Mouse (Mus musculus) heart, embryonic 14.5 days (tissue): ENCODE results near the gene Tnfrsf1a. TPM values are rescaled to one million over a fixed set of nuclear protein-coding genes. Genes with fewer than 3 reads are reported as not detected.

Experiments used
- ATAC-seq: fragments of 200-750 bp; cut with Nextera tagmentation; 2 replicates; pipeline ENCODE4 v1.8.0; 2017; ENCODE audit warnings: low read depth, moderate TSS enrichment; ENCODE audit not compliant: insufficient number of reproducible peaks, insufficient read depth, low FRiP score
- H3K27ac ChIP-seq, 2 experiments: fragments of 200-500 bp in 1 of 2; fragments of 300-500 bp in 1 of 2; sonication (generic) in 1 of 2; replicated peaks in 1 of 2; 2 replicates each; pipeline ENCODE4 v1.5.1; 2012 to 2014; ENCODE audit warnings: low read depth in 2 of 2, low read length in 2 of 2, control low read depth in 1 of 2, mild to moderate bottlenecking in 1 of 2, mixed read lengths in 1 of 2; ENCODE audit not compliant: control insufficient read depth in 1 of 2, insufficient read depth in 1 of 2
- H3K27me3 ChIP-seq: fragments of 300-500 bp; sonication (generic); 2 replicates; pipeline ENCODE4 v1.6.1; 2014; ENCODE audit warnings: mild to moderate bottlenecking, low read length, control low read depth; ENCODE audit not compliant: control insufficient read depth, insufficient read depth
- H3K36me3 ChIP-seq: fragments of 300-500 bp; sonication (generic); 2 replicates; pipeline ENCODE4 v1.6.1; 2014; ENCODE audit warnings: mild to moderate bottlenecking, control low read depth, low read length, mixed read lengths; ENCODE audit not compliant: control insufficient read depth, insufficient read depth
- H3K4me1 ChIP-seq, 2 experiments: fragments of 200-500 bp in 1 of 2; fragments of 300-500 bp in 1 of 2; sonication (generic) in 1 of 2; 2 replicates each; pipeline ENCODE4 v1.6.1; 2012 to 2014; ENCODE audit warnings: low read length in 2 of 2, control low read depth in 1 of 2, mixed read lengths in 1 of 2; ENCODE audit not compliant: control insufficient read depth in 2 of 2, insufficient read depth in 2 of 2
- H3K4me2 ChIP-seq: fragments of 300-500 bp; sonication (generic); 2 replicates; pipeline ENCODE4 v1.6.1; 2014; ENCODE audit warnings: mild to moderate bottlenecking, low read length
- H3K4me3 ChIP-seq, 2 experiments: fragments of 200-500 bp in 1 of 2; fragments of 300-500 bp in 1 of 2; sonication (generic) in 1 of 2; 2 replicates each; pipeline ENCODE4 v1.5.1; 2012 to 2014; ENCODE audit warnings: low read length in 2 of 2, mild to moderate bottlenecking in 2 of 2, control low read depth in 1 of 2, low read depth in 1 of 2, moderate library complexity in 1 of 2; ENCODE audit not compliant: control insufficient read depth in 1 of 2, insufficient read depth in 1 of 2
- H3K9ac ChIP-seq: fragments of 300-500 bp; sonication (generic); 2 replicates; pipeline ENCODE4 v1.6.1; 2014; ENCODE audit warnings: mild to moderate bottlenecking, low read length
- H3K9me3 ChIP-seq: fragments of 300-500 bp; sonication (generic); 2 replicates; pipeline ENCODE4 v1.6.1; 2016; ENCODE audit warnings: low read length, control low read depth; ENCODE audit not compliant: control insufficient read depth
- WGBS: fragments of 180-500 bp; shearing (Covaris S2); extraction: QIAGEN DNeasy Blood & Tissue Kit; methylation state at CpG from one replicate; pipeline ENCODE4 v1.1.7; 2014; 5-methylcytosine and 5-hydroxymethylcytosine counted together
- polyA plus RNA-seq: library from polyadenylated mRNA; unstranded; fragments of >200 nt; fragmentation: Nextera tagmentation; extraction: Ambion mirVana; gene quantifications from 2 replicates; pipeline ENCODE4 v1.2.1, GENCODE M21; 2014

Tnfrsf1a gene
- polyA plus RNA-seq, 1 experiment from 2014 or later = 43.5 TPM

DNA sequence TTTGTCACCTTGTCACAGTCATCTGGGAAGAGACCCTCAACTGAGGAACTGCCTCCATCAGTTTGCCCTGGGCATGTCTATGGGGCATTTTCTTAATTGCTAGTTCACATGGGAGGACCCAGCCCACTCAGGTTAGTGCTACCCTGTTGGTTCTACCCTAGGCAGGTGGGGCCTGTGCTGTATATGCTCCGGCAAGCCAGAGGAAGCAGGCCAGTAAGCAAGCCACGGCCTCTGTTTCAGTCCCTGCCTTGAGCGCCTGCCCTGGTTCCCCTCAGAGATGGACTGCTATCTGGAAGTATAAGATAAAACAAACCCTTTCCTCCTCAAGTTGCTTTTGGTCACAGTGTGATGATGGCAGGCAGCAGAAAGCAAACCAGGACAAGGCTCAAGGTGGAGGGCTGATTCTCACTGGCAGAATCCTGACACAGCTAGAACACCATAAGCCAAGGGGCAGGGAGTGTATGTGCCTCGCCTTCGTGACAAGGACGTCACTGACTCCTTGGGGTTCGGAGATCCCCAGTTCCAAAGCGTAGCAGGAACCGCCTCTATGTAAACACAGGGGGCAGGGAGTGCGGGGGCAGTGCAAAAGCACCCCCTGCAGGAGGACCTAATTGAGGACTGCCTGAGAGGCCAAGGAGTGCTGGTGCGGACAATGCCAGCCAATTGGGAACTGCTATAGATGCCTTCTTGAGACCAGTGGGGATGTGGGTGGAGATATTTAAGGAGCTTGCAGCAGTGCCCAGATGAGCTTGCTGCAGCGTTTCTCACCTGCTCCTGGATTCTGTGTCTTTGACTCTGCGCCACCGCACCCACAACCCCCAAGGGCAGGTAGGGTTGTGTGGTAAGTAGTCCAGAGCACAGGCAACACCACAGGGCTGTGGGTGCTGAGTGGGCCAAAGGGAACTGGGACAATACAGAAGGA, 56.6 kb downstream of the Tnfrsf1a start:
- Histone ChIP-seq H3K9me3 (no peaks in the 10 kb centered on the region), H3K4me2 (no peak overlapping the region), H3K9ac (no peak overlapping the region), H3K4me1 (no peaks in the 10 kb centered on the region), H3K4me3 (no peak overlapping the region), H3K36me3 (no peaks in the 10 kb centered on the region), H3K27ac (no peak overlapping the region), H3K27me3 (no peaks in the 10 kb centered on the region)
- WGBS = 46% methylated on average over 14 of the region's 14 CpGs
- ATAC-seq = no peak

GRCm38 (mm10) chr6:125407224-125407623, 58.1 kb downstream of the Tnfrsf1a start:
- H3K4me3 ChIP-seq = no peak overlapping the region
- H3K9me3 ChIP-seq = no peaks in the 10 kb centered on the region
- ATAC-seq = no peak
- no peaks in the 10 kb centered on the region for H3K36me3 ChIP-seq
- H3K4me2 ChIP-seq = no peak overlapping the region
- no peaks in the 10 kb centered on the region for H3K4me1 ChIP-seq
- H3K9ac ChIP-seq = no peak overlapping the region
- WGBS = 74% methylated on average over 7 of the region's 7 CpGs
- H3K27ac ChIP-seq = no peak overlapping the region
- no peaks in the 10 kb centered on the region for H3K27me3 ChIP-seq

DNA sequence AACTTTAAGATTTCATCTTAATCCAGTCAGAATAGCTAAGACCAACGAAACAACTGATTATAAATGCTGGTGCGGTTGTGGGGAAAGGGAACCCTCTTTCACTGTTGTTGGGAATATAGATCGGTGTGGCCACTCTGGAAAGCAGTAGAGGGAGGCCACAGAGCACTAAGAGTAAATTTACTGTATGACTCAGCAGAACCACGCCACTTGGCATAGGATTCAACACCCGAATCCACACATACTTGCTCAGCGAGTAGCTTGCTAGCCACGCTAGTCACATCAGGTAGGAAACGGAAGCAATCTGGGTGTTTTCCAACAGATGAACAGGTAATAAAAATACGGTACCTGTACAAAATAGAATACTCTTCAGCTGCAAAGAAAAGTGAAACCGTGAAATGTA, 58.5 kb downstream of the Tnfrsf1a start:
- 87% methylated on average over 10 of the region's 10 CpGs for WGBS
- H3K27me3 ChIP-seq = no peaks in the 10 kb centered on the region
- no peak overlapping the region for H3K27ac ChIP-seq
- no peak for ATAC-seq
- H3K4me3 ChIP-seq = no peak overlapping the region
- no peaks in the 10 kb centered on the region for H3K9me3 ChIP-seq
- no peak overlapping the region for H3K9ac ChIP-seq
- H3K4me2 ChIP-seq = no peak overlapping the region
- H3K36me3 ChIP-seq = no peaks in the 10 kb centered on the region
- H3K4me1 ChIP-seq = no peaks in the 10 kb centered on the region

DNA sequence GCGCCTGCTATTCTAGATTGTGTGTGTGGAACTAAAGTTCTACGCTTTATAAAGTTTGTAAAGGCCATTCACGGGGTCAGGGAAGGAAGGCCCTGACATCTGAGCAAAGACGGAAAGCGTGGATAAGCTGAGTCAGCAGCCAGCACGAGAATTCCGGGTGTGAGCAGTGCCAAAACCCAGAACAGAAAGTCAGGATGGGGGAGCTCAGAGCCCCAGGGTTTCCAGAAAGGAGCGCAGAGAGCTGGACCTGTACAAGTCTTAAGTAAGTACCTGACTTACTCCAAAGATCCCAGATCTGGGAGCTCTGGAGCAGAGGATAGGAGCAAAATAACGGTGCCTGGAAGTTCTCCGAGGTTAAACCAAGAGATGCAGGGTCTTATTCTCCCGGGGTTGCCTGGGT, 61.4 kb downstream of the Tnfrsf1a start:
- no peaks in the 10 kb centered on the region for H3K4me1 ChIP-seq
- H3K9ac ChIP-seq = no peak overlapping the region
- H3K4me3 ChIP-seq = no peak overlapping the region
- WGBS = 62% methylated on average over 11 of the region's 11 CpGs
- no peaks in the 10 kb centered on the region for H3K9me3 ChIP-seq
- no peak overlapping the region for H3K27ac ChIP-seq
- H3K36me3 ChIP-seq = no peaks in the 10 kb centered on the region
- no peak overlapping the region for H3K4me2 ChIP-seq
- no peak for ATAC-seq
- H3K27me3 ChIP-seq = no peaks in the 10 kb centered on the region

DNA sequence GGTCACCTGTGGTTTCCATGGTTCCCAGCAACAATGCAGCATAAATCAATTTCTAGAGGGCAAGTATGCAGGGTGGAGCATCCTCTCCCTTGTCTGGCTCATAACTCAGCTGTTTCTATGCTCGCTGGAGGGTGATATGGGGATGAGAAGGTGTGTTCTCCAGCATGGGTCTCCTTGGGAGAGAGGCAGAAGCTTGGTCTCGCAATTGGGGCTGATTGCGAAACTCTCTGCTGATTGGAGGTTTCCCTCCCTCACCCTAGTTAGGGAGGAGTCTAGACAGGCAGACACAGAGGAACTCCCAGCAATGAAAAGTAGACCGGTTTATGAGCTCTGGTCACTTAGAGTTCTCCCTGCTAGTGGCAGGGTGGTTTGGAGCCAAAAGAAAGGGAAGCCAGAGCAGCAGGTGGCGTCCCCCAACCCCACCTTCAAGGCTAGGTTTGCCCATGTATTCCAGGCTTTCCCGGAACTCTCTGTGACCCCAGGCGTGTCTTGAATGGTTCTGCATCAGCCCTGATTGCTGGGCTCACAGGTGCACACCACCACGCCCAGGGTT, 61.9 kb downstream of the Tnfrsf1a start:
- Histone ChIP-seq H3K4me3 (no peak overlapping the region), H3K9me3 (no peaks in the 10 kb centered on the region), H3K9ac (no peak overlapping the region), H3K4me1 (no peaks in the 10 kb centered on the region), H3K4me2 (no peak overlapping the region), H3K27me3 (no peaks in the 10 kb centered on the region), H3K36me3 (no peaks in the 10 kb centered on the region), H3K27ac (no peak overlapping the region)
- 57% methylated on average over 8 of the region's 8 CpGs for WGBS
- ATAC-seq = no peak

- Histone ChIP-seq H3K4me2 (no peak overlapping the region), H3K4me1 (no peaks in the 10 kb centered on the region), H3K27ac (no peak overlapping the region), H3K9ac (no peak overlapping the region), H3K27me3 (no peaks in the 10 kb centered on the region), H3K9me3 (no peaks in the 10 kb centered on the region), H3K4me3 (no peak overlapping the region), H3K36me3 (no peaks in the 10 kb centered on the region)
- no peak for ATAC-seq
- WGBS = 90% methylated on average over 6 of the region's 6 CpGs
These were observed 62.5 kb downstream of the Tnfrsf1a start for GRCm38 (mm10) chr6:125411661-125412060.
